Mouse (Mus musculus) CD4-positive, CD25-positive, alpha-beta regulatory T cell, adult 9 weeks (primary cell): ENCODE results near the gene Mapk11. TPM values are rescaled to one million over a fixed set of nuclear protein-coding genes. Genes with fewer than 3 reads are reported as not detected.

ENCODE experiments used
- polyA plus RNA-seq: library from polyadenylated mRNA; unstranded; fragments of 100-300 nt; shearing (Covaris generic); gene quantifications from one replicate; pipeline ENCODE4 v1.2.1, GENCODE M21; 2017

Gene Mapk11
- polyA plus RNA-seq, result 46.0 TPM

GRCm38 (mm10) chr15:89149271-89150040, at the start of gene Mapk11:
Gene Mapk11 (minus strand): TSS chr15:89149628.

GRCm38 (mm10) chr15:89196313-89196706, 46.9 kb upstream of the Mapk11 start, which contains the start of gene Dennd6b:
Gene Dennd6b (minus strand): TSS chr15:89196496.

GRCm38 (mm10) chr15:89180571-89181229, 31.3 kb upstream of the Mapk11 start, which contains the start of gene Plxnb2:
Gene Plxnb2 (minus strand): TSS chr15:89180788.

GRCm38 (mm10) chr15:89140659-89141252, 8.7 kb downstream of the Mapk11 start, which contains the start of gene Mapk12:
Gene Mapk12 (minus strand): TSS chr15:89140703.

GRCm38 (mm10) chr15:89128382-89129350, 20.8 kb downstream of the Mapk11 start, which contains the start of gene Hdac10:
Gene Hdac10 (minus strand): TSS chr15:89128700.

GRCm38 (mm10) chr15:89122649-89123366, 26.6 kb downstream of the Mapk11 start, which contains the start of gene Tubgcp6:
Gene Tubgcp6 (minus strand): TSS chr15:89123112.

Other genes with a start within 250 kb of the Mapk11 start
- not detected for gene Ttll8, start 195.2 kb downstream of the Mapk11 start, polyA plus RNA-seq
- not detected for gene Mlc1, start 170.6 kb downstream of the Mapk11 start, polyA plus RNA-seq
- gene Mov10l1, start 166.7 kb downstream of the Mapk11 start, polyA plus RNA-seq, result not detected
- gene Panx2, start 89.9 kb downstream of the Mapk11 start, polyA plus RNA-seq, result not detected
- 48.7 TPM for gene Trabd, start 74.5 kb downstream of the Mapk11 start, polyA plus RNA-seq
- gene Selenoo, start 60.5 kb downstream of the Mapk11 start, polyA plus RNA-seq, result 4.5 TPM
- 34.3 TPM for gene Tubgcp6, start 26.5 kb downstream of the Mapk11 start, polyA plus RNA-seq
- gene Hdac10, start 20.9 kb downstream of the Mapk11 start, polyA plus RNA-seq, result 65.7 TPM
- 5.4 TPM for gene Mapk12, start 8.9 kb downstream of the Mapk11 start, polyA plus RNA-seq
- gene Plxnb2, start 31.2 kb upstream of the Mapk11 start, polyA plus RNA-seq, result 4.4 TPM
- gene Dennd6b, start 46.9 kb upstream of the Mapk11 start, polyA plus RNA-seq, result 30.5 TPM
- 5.8 TPM for gene Ppp6r2, start 61.9 kb upstream of the Mapk11 start, polyA plus RNA-seq
- gene Sbf1, start 165.7 kb upstream of the Mapk11 start, polyA plus RNA-seq, result 66.9 TPM
- gene Adm2, start 173.1 kb upstream of the Mapk11 start, polyA plus RNA-seq, result not detected
- not detected for gene Miox, start 184.8 kb upstream of the Mapk11 start, polyA plus RNA-seq
- gene Lmf2, start 206.0 kb upstream of the Mapk11 start, polyA plus RNA-seq, result 75.3 TPM
- 203 TPM for gene Ncaph2, start 206.1 kb upstream of the Mapk11 start, polyA plus RNA-seq
- 6.0 TPM for gene Sco2, start 224.2 kb upstream of the Mapk11 start, polyA plus RNA-seq
- gene Tymp, start 227.4 kb upstream of the Mapk11 start, polyA plus RNA-seq, result 0.57 TPM
- 0.92 TPM for gene Odf3b, start 229.7 kb upstream of the Mapk11 start, polyA plus RNA-seq
- 0.25 TPM for gene Klhdc7b, start 235.3 kb upstream of the Mapk11 start, polyA plus RNA-seq